Mouse (Mus musculus) brain, embryonic 14.5 days (tissue): ENCODE data around the gene Ablim1.

ENCODE experiments used
- CTCF ChIP-seq: fragments of 200-500 bp; IDR thresholded peaks from 2 replicates; pipeline ENCODE4 v1.5.1; 2012; ENCODE audit warnings: inconsistent platforms, mild to moderate bottlenecking, moderate library complexity, borderline replicate concordance; ENCODE audit not compliant: insufficient read depth, insufficient read length; ENCODE audit errors: extremely low read depth
- POLR2A ChIP-seq: fragments of 200-500 bp; IDR thresholded peaks from 2 replicates; pipeline ENCODE4 v1.6.1; 2012; ENCODE audit warnings: mild to moderate bottlenecking, inconsistent platforms, borderline replicate concordance; ENCODE audit not compliant: poor library complexity, insufficient read depth, insufficient read length, severe bottlenecking; ENCODE audit errors: extremely low read depth

GRCm38 (mm10) chr19:56992978-56993545 is 321.7 kb downstream of the Ablim1 start:
- TF ChIP-seq CTCF = no peak
- no peak for TF ChIP-seq POLR2A
